ENCODE assay signal across 8 mouse cellular contexts in genomic region chr7:80386235-80386930, GRCm38 (mm10). TPM values are rescaled to one million over a fixed set of nuclear protein-coding genes. Genes with fewer than 3 reads are reported as not detected.
DNase-seq lines count a peak whose midpoint lies in the region; ATAC-seq and TF ChIP-seq lines count a peak whose summit lies in the region.

No protein-coding gene starts in this region.

- peak; percentile 97 for TF ChIP-seq CTCF in liver, adult 2 months (IDR thresholded peaks at IDR 0.05; ENCODE audit: low read depth, low read length)

- H3K27ac ChIP-seq in embryonic facial prominence, embryonic 14.5 days (replicated peaks; ENCODE audit: low read depth, low read length), result peak overlapping the region; percentile 65; the same call in 1 of the 2 replicates
- peak overlapping the region; percentile 70 for H3K27ac ChIP-seq in liver, adult 2 months (replicated peaks; ENCODE audit: insufficient read depth, low read depth, low read length)

- peaks cover 27% of the 10 kb centered on the region for H3K36me3 ChIP-seq in embryonic facial prominence, embryonic 14.5 days (ENCODE audit: control insufficient read depth, insufficient read depth, low read length)
- peaks cover 2% of the 10 kb centered on the region; the same call in 1 of the 2 replicates for H3K36me3 ChIP-seq in liver, adult 2 months (ENCODE audit: control insufficient read depth, insufficient read depth, low read length)

- H3K4me3 ChIP-seq in embryonic facial prominence, embryonic 14.5 days (ENCODE audit: low read depth, low read length), result peak overlapping the region; percentile 33
- H3K4me3 ChIP-seq in liver, adult 2 months (ENCODE audit: insufficient read depth, low read depth, low read length), result peak overlapping the region; percentile 60

- 37% methylated on average over 18 of the region's 18 CpGs for WGBS in embryonic facial prominence, embryonic 14.5 days
- WGBS in liver, adult 2 months, result 2% methylated on average over 18 of the region's 18 CpGs

- ATAC-seq in embryonic facial prominence, embryonic 14.5 days (ENCODE audit: low read depth), result peak; percentile 80
- ATAC-seq in monocyte, adult 5-6 weeks (replicated peaks; ENCODE audit: insufficient number of reproducible peaks, low FRiP score, low TSS enrichment, poor library complexity, severe bottlenecking), result peak; percentile 79

- H3K79me2 ChIP-seq in liver, adult 2 months (ENCODE audit: control insufficient read depth, insufficient read depth, low read length), result no peaks in the 10 kb centered on the region

- DNase-seq in 416B (ENCODE audit: low read depth), result peak; percentile 97
- DNase-seq in adrenal gland, postnatal 36 days, result peak; percentile 93
- DNase-seq in embryonic facial prominence, embryonic 14.5 days (ENCODE audit: low spot score), result peak; percentile 92
- DNase-seq in heart, adult 8-10 months (ENCODE audit: low spot score), result peak; percentile 93
- peak; percentile 75 to 91 for DNase-seq in kidney, adult 8-10 months
- peak; percentile 96 for DNase-seq in liver, adult 2 months (ENCODE audit: extremely low read depth, low read depth, low spot score)
- DNase-seq in spleen, postnatal 4 days (ENCODE audit: low spot score in 2 of 2), result peak; percentile 88 to 98

- H3K4me2 ChIP-seq in embryonic facial prominence, embryonic 14.5 days (ENCODE audit: low read depth, low read length), result peak overlapping the region; percentile 54

- H3K9me3 ChIP-seq in embryonic facial prominence, embryonic 14.5 days (ENCODE audit: control insufficient read depth, low read length), result no peaks in the 10 kb centered on the region

- no peaks in the 10 kb centered on the region for H3K27me3 ChIP-seq in embryonic facial prominence, embryonic 14.5 days (replicated peaks; ENCODE audit: control insufficient read depth, insufficient read depth, low read length)
- H3K27me3 ChIP-seq in liver, adult 2 months (ENCODE audit: control insufficient read depth, insufficient read depth, low read length), result no peaks in the 10 kb centered on the region

- H3K4me1 ChIP-seq in embryonic facial prominence, embryonic 14.5 days (ENCODE audit: control insufficient read depth, insufficient read depth, low read length), result peaks cover 4% of the 10 kb centered on the region
- H3K4me1 ChIP-seq in liver, adult 2 months (ENCODE audit: control insufficient read depth, insufficient read depth, low read length), result peaks cover 3% of the 10 kb centered on the region; the same call in 1 of the 2 replicates

- 0 out of 2 replicates have a peak, but pooled peaks have one; percentile 16 for TF ChIP-seq POLR2A in liver, adult 2 months (IDR thresholded peaks at IDR 0.05; ENCODE audit: extremely low read depth, insufficient read depth, low read length)

- H3K9ac ChIP-seq in embryonic facial prominence, embryonic 14.5 days (ENCODE audit: low read depth, low read length), result peak overlapping the region; percentile 45; the same call in 1 of the 2 replicates
- peak overlapping the region; percentile 38 for H3K9ac ChIP-seq in liver, adult 2 months (ENCODE audit: low read depth, low read length)

RNA-seq across cellular contexts. Expression of gene Fes, which starts 1.4 kb away (rescaled TPM):
- total RNA-seq in adrenal gland, postnatal 36 days (2021), result 10 to 100 TPM in 1 of 2 experiments, 1 to 10 TPM in 1; 7.5 to 11.4 TPM
- polyA plus RNA-seq in embryonic facial prominence, embryonic 14.5 days (2014; fragmentation: Nextera tagmentation; extraction: Ambion mirVana), result 14.6 and 15.7 TPM in 2 replicates
- 10 to 100 TPM in 2 of 4 experiments, 1 to 10 TPM in 2; 6.4 to 13.5 (median 9.1) TPM for total RNA-seq in heart, adult 8-10 months (2022)
- 4.6 and 9.9 TPM in 2 replicates for total RNA-seq in liver, adult 2 months (2014; rRNA removed)
- 5.8 and 9.6 TPM in 2 replicates for polyA plus RNA-seq in liver, adult 2 months (2012; rRNA removed)
- total RNA-seq in monocyte, adult 5-6 weeks (2017), result 117 to 175 TPM (median 150 TPM) in 3 replicates

RNA-seq across cellular contexts. Expression of gene Man2a2, which starts 15.2 kb away (rescaled TPM):
- 10 to 100 TPM; 81.4 to 94.8 TPM for total RNA-seq in adrenal gland, postnatal 36 days (2021)
- polyA plus RNA-seq in embryonic facial prominence, embryonic 14.5 days (2014; fragmentation: Nextera tagmentation; extraction: Ambion mirVana), result 15.7 and 19.3 TPM in 2 replicates
- 10 to 100 TPM; 61.2 to 66.5 (median 62.8) TPM for total RNA-seq in heart, adult 8-10 months (2022)
- total RNA-seq in liver, adult 2 months (2014; rRNA removed), result 9.3 and 13.2 TPM in 2 replicates
- polyA plus RNA-seq in liver, adult 2 months (2012; rRNA removed), result 26.5 and 45.6 TPM in 2 replicates
- 12.8 to 20.6 TPM (median 18.0 TPM) in 3 replicates for total RNA-seq in monocyte, adult 5-6 weeks (2017)

RNA-seq across cellular contexts. Expression of gene Furin, which starts 18.9 kb away (rescaled TPM):
- total RNA-seq in adrenal gland, postnatal 36 days (2021), result 100 to 1,000 TPM; 155 to 170 TPM
- polyA plus RNA-seq in embryonic facial prominence, embryonic 14.5 days (2014; fragmentation: Nextera tagmentation; extraction: Ambion mirVana), result 17.2 and 18.4 TPM in 2 replicates
- total RNA-seq in heart, adult 8-10 months (2022), result 100 to 1,000 TPM in 2 of 4 experiments, 10 to 100 TPM in 2; 91.9 to 122 (median 99.2) TPM
- total RNA-seq in liver, adult 2 months (2014; rRNA removed), result 26.5 and 42.6 TPM in 2 replicates
- polyA plus RNA-seq in liver, adult 2 months (2012; rRNA removed), result 152 and 163 TPM in 2 replicates
- 31.1 to 46.2 TPM (median 34.3 TPM) in 3 replicates for total RNA-seq in monocyte, adult 5-6 weeks (2017)

RNA-seq across cellular contexts. Expression of gene Hddc3, which starts 43.5 kb away (rescaled TPM):
- 10 to 100 TPM; 30.0 to 40.7 TPM for total RNA-seq in adrenal gland, postnatal 36 days (2021)
- polyA plus RNA-seq in embryonic facial prominence, embryonic 14.5 days (2014; fragmentation: Nextera tagmentation; extraction: Ambion mirVana), result 19.6 and 22.8 TPM in 2 replicates
- 10 to 100 TPM; 33.3 to 40.0 (median 35.9) TPM for total RNA-seq in heart, adult 8-10 months (2022)
- total RNA-seq in liver, adult 2 months (2014; rRNA removed), result 6.9 and 8.7 TPM in 2 replicates
- polyA plus RNA-seq in liver, adult 2 months (2012; rRNA removed), result 28.3 and 58.2 TPM in 2 replicates
- 0.21 to 6.1 TPM (median 1.5 TPM) in 3 replicates for total RNA-seq in monocyte, adult 5-6 weeks (2017)

RNA-seq across cellular contexts. Expression of gene Unc45a, which starts 45.6 kb away (rescaled TPM):
- total RNA-seq in adrenal gland, postnatal 36 days (2021), result 10 to 100 TPM; 55.0 to 74.8 TPM
- polyA plus RNA-seq in embryonic facial prominence, embryonic 14.5 days (2014; fragmentation: Nextera tagmentation; extraction: Ambion mirVana), result 34.1 and 39.7 TPM in 2 replicates
- total RNA-seq in heart, adult 8-10 months (2022), result 10 to 100 TPM; 12.2 to 16.0 (median 15.2) TPM
- 8.6 and 8.9 TPM in 2 replicates for total RNA-seq in liver, adult 2 months (2014; rRNA removed)
- polyA plus RNA-seq in liver, adult 2 months (2012; rRNA removed), result 19.1 and 21.5 TPM in 2 replicates
- total RNA-seq in monocyte, adult 5-6 weeks (2017), result 28.3 to 50.6 TPM (median 33.6 TPM) in 3 replicates

Comparison
In these comparisons a context has a peak if more than half of its experiments do, and no peak if none do; other contexts are left out.
1. Peak in every context shown above with its lines: DNase-seq, ATAC-seq, H3K4me3 ChIP-seq and H3K27ac ChIP-seq.